Mouse (Mus musculus) C2C12 (cell line): ENCODE data around the gene Zfp27.

Source experiments
- CEBPB ChIP-seq: IDR thresholded peaks from one replicate; pipeline ENCODE4 v1.6.1; 2011; ENCODE audit warnings: low read depth, mild to moderate bottlenecking, control low read depth, moderate library complexity
- CTCF ChIP-seq: IDR thresholded peaks from one replicate; pipeline ENCODE4 v1.5.1; 2011; ENCODE audit not compliant: control insufficient read depth, insufficient read depth, insufficient read length
- FOSL1 ChIP-seq: IDR thresholded peaks from one replicate; pipeline ENCODE4 v1.8.0; 2011; ENCODE audit warnings: mild to moderate bottlenecking, low read length; ENCODE audit not compliant: poor library complexity, insufficient read depth, severe bottlenecking
- MAX ChIP-seq: IDR thresholded peaks from one replicate; pipeline ENCODE4 v1.6.1; 2011; ENCODE audit warnings: mild to moderate bottlenecking, control low read depth
- MYOD1 ChIP-seq: IDR thresholded peaks from one replicate; pipeline ENCODE4 v1.6.1; 2011; ENCODE audit warnings: low read depth; ENCODE audit not compliant: control insufficient read depth, insufficient read length
- MYOG ChIP-seq: IDR thresholded peaks from one replicate; pipeline ENCODE4 v1.6.1; 2011; ENCODE audit not compliant: control insufficient read depth, insufficient read length; ENCODE audit errors: extremely low read depth
- USF1 ChIP-seq: IDR thresholded peaks from one replicate; pipeline ENCODE4 v1.6.1; 2011; ENCODE audit warnings: low read depth, mild to moderate bottlenecking, control low read depth, moderate library complexity

- TF ChIP-seq CTCF = no peak
- TF ChIP-seq CEBPB = no peak
- no peak for TF ChIP-seq USF1
- no peak for TF ChIP-seq MYOG
- TF ChIP-seq MAX = no peak
- no peak for TF ChIP-seq MYOD1
- no peak for TF ChIP-seq FOSL1
These were observed 2.3 kb downstream of the Zfp27 start for GRCm38 (mm10) chr7:29904101-29904500.
